Mouse (Mus musculus): ENCODE results near the gene BC049762. TPM values are rescaled to one million over a fixed set of nuclear protein-coding genes. Genes with fewer than 3 reads are reported as not detected.
A peak's percentile ranks its signal among the peaks of the same experiment; 100 is the strongest.

Gene BC049762
- polyA plus RNA-seq (2015; fragmentation: Nextera tagmentation; extraction: Ambion mirVana): 0.34 and 0.48 TPM in 2 replicates

- Histone ChIP-seq H3K4me2 (ENCODE audit: low read length) (peak within 1 kb of the TSS; percentile 92), H3K27ac (ENCODE audit: low read length) (peak within 1 kb of the TSS; percentile 98), H3K4me1 (ENCODE audit: control insufficient read depth, insufficient read depth, low read length) (peaks cover 31% of the 10 kb centered on the region), H3K9me3 (replicated peaks; ENCODE audit: control insufficient read depth, low read length, poor library complexity, severe bottlenecking) (no peaks in the 10 kb centered on the region), H3K4me3 (ENCODE audit: low read depth, low read length) (peak within 1 kb of the TSS; percentile 95), H3K9ac (ENCODE audit: low read depth, low read length) (peak within 1 kb of the TSS; percentile 99), H3K27me3 (ENCODE audit: control insufficient read depth, insufficient read depth, low read depth, low read length) (no peaks in the 10 kb centered on the region), H3K36me3 (ENCODE audit: control insufficient read depth, insufficient read depth, low read length) (0 out of 2 replicates have a peak, but pooled peaks cover 2% of the 10 kb centered on the region)
- WGBS: 9% methylated on average over 57 of the region's 57 CpGs
- ATAC-seq: peak; percentile 99
These were observed at the start of gene BC049762 for GRCm38 (mm10) chr11:51262342-51263285. Gene BC049762 (minus strand): TSS chr11:51263046.

GRCm38 (mm10) chr11:51311846-51312245, 49.0 kb upstream of the BC049762 start:
- ATAC-seq: no peak
- Histone ChIP-seq H3K9me3 (replicated peaks; ENCODE audit: control insufficient read depth, low read length, poor library complexity, severe bottlenecking) (no peaks in the 10 kb centered on the region), H3K27ac (ENCODE audit: low read length) (no peak overlapping the region), H3K4me3 (ENCODE audit: low read depth, low read length) (no peak overlapping the region), H3K4me2 (ENCODE audit: low read length) (no peak overlapping the region), H3K27me3 (ENCODE audit: control insufficient read depth, insufficient read depth, low read depth, low read length) (no peaks in the 10 kb centered on the region), H3K9ac (ENCODE audit: low read depth, low read length) (no peak overlapping the region), H3K4me1 (ENCODE audit: control insufficient read depth, insufficient read depth, low read length) (no peaks in the 10 kb centered on the region), H3K36me3 (ENCODE audit: control insufficient read depth, insufficient read depth, low read length) (no peaks in the 10 kb centered on the region)
- 76% methylated on average over 8 of the region's 8 CpGs for WGBS

DNA sequence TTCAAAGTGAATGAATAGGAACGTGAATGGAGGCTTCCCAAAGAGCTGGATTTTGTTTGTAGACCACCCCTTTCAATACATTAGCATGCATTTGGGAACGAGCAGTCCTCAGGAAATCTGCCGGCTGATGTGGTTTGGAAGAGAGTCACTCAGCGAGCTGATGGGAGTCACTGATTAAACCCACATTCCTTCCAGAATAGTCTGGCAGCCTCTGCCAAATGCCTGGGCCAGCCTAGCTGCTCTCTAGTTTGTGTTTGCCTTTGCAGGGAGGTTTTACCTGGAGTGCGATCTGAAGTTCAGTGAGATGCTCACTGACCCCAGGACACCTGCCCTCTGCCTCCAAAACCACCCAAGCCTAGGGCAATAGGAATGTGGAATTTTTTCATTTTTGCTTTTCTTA, 45.5 kb upstream of the BC049762 start:
- H3K36me3 ChIP-seq (ENCODE audit: control insufficient read depth, insufficient read depth, low read length): no peaks in the 10 kb centered on the region
- H3K27ac ChIP-seq (ENCODE audit: low read length): no peak overlapping the region
- WGBS: 72% methylated on average over 5 of the region's 5 CpGs
- no peak overlapping the region for H3K9ac ChIP-seq (ENCODE audit: low read depth, low read length)
- no peak overlapping the region for H3K4me2 ChIP-seq (ENCODE audit: low read length)
- no peak overlapping the region for H3K4me3 ChIP-seq (ENCODE audit: low read depth, low read length)
- no peaks in the 10 kb centered on the region for H3K9me3 ChIP-seq (replicated peaks; ENCODE audit: control insufficient read depth, low read length, poor library complexity, severe bottlenecking)
- H3K4me1 ChIP-seq (ENCODE audit: control insufficient read depth, insufficient read depth, low read length): no peaks in the 10 kb centered on the region
- no peaks in the 10 kb centered on the region for H3K27me3 ChIP-seq (ENCODE audit: control insufficient read depth, insufficient read depth, low read depth, low read length)
- ATAC-seq: no peak

GRCm38 (mm10) chr11:51303981-51304553, 41.2 kb upstream of the BC049762 start:
- Histone ChIP-seq H3K36me3 (ENCODE audit: control insufficient read depth, insufficient read depth, low read length) (no peaks in the 10 kb centered on the region), H3K27me3 (ENCODE audit: control insufficient read depth, insufficient read depth, low read depth, low read length) (no peaks in the 10 kb centered on the region), H3K9ac (ENCODE audit: low read depth, low read length) (no peak overlapping the region), H3K4me2 (ENCODE audit: low read length) (no peak overlapping the region), H3K9me3 (replicated peaks; ENCODE audit: control insufficient read depth, low read length, poor library complexity, severe bottlenecking) (no peaks in the 10 kb centered on the region), H3K4me1 (ENCODE audit: control insufficient read depth, insufficient read depth, low read length) (no peaks in the 10 kb centered on the region), H3K4me3 (ENCODE audit: low read depth, low read length) (no peak overlapping the region), H3K27ac (ENCODE audit: low read length) (no peak overlapping the region)
- 78% methylated on average over 12 of the region's 12 CpGs for WGBS
- ATAC-seq: no peak

- Histone ChIP-seq H3K9ac (ENCODE audit: low read depth, low read length) (no peak overlapping the region), H3K27me3 (ENCODE audit: control insufficient read depth, insufficient read depth, low read depth, low read length) (no peaks in the 10 kb centered on the region), H3K4me1 (ENCODE audit: control insufficient read depth, insufficient read depth, low read length) (no peaks in the 10 kb centered on the region), H3K4me3 (ENCODE audit: low read depth, low read length) (no peak overlapping the region), H3K4me2 (ENCODE audit: low read length) (no peak overlapping the region), H3K36me3 (ENCODE audit: control insufficient read depth, insufficient read depth, low read length) (no peaks in the 10 kb centered on the region), H3K27ac (ENCODE audit: low read length) (no peak overlapping the region), H3K9me3 (replicated peaks; ENCODE audit: control insufficient read depth, low read length, poor library complexity, severe bottlenecking) (no peaks in the 10 kb centered on the region)
- 91% methylated on average over 5 of the region's 5 CpGs for WGBS
- ATAC-seq: no peak
These were observed 39.5 kb upstream of the BC049762 start for GRCm38 (mm10) chr11:51302396-51302795.

- no peak for ATAC-seq
- H3K27ac ChIP-seq (ENCODE audit: low read length): no peak overlapping the region
- H3K36me3 ChIP-seq (ENCODE audit: control insufficient read depth, insufficient read depth, low read length): no peaks in the 10 kb centered on the region
- WGBS: 86% methylated on average over 4 of the region's 4 CpGs
- no peaks in the 10 kb centered on the region for H3K4me1 ChIP-seq (ENCODE audit: control insufficient read depth, insufficient read depth, low read length)
- no peak overlapping the region for H3K4me3 ChIP-seq (ENCODE audit: low read depth, low read length)
- H3K4me2 ChIP-seq (ENCODE audit: low read length): no peak overlapping the region
- H3K9me3 ChIP-seq (replicated peaks; ENCODE audit: control insufficient read depth, low read length, poor library complexity, severe bottlenecking): no peaks in the 10 kb centered on the region
- H3K27me3 ChIP-seq (ENCODE audit: control insufficient read depth, insufficient read depth, low read depth, low read length): no peaks in the 10 kb centered on the region
- no peak overlapping the region for H3K9ac ChIP-seq (ENCODE audit: low read depth, low read length)
These were observed 35.8 kb upstream of the BC049762 start for GRCm38 (mm10) chr11:51298691-51299090.

DNA sequence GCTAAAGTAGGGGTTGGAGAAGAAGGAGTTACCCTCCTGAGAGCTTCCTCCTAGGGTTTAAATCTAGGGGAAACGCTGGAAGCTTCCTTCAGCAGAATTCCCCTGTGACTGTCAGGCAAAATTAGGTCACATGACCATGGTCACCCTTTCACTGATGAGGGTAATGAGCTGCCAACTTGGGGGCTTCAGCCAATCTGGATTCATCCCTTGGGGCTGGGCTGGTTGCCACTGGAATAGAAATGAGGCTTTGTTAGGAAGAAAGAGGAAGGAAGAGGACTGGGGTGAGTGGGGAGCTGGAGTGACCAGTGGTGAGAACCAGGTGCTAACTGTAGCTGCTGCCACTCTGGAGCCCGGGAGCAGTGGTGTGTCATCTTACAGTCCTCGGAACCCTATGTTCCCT, 32.9 kb upstream of the BC049762 start:
- Histone ChIP-seq H3K27ac (ENCODE audit: low read length) (no peak overlapping the region), H3K36me3 (ENCODE audit: control insufficient read depth, insufficient read depth, low read length) (no peaks in the 10 kb centered on the region), H3K4me2 (ENCODE audit: low read length) (no peak overlapping the region), H3K9ac (ENCODE audit: low read depth, low read length) (no peak overlapping the region), H3K27me3 (ENCODE audit: control insufficient read depth, insufficient read depth, low read depth, low read length) (no peaks in the 10 kb centered on the region), H3K4me1 (ENCODE audit: control insufficient read depth, insufficient read depth, low read length) (no peaks in the 10 kb centered on the region), H3K4me3 (ENCODE audit: low read depth, low read length) (no peak overlapping the region), H3K9me3 (replicated peaks; ENCODE audit: control insufficient read depth, low read length, poor library complexity, severe bottlenecking) (no peaks in the 10 kb centered on the region)
- no peak for ATAC-seq
- WGBS: 74% methylated on average over 3 of the region's 3 CpGs

- no peaks in the 10 kb centered on the region for H3K36me3 ChIP-seq (ENCODE audit: control insufficient read depth, insufficient read depth, low read length)
- no peak overlapping the region for H3K4me3 ChIP-seq (ENCODE audit: low read depth, low read length)
- H3K27me3 ChIP-seq (ENCODE audit: control insufficient read depth, insufficient read depth, low read depth, low read length): no peaks in the 10 kb centered on the region
- H3K4me2 ChIP-seq (ENCODE audit: low read length): no peak overlapping the region
- 61% methylated on average over 2 of the region's 2 CpGs for WGBS
- H3K9ac ChIP-seq (ENCODE audit: low read depth, low read length): no peak overlapping the region
- ATAC-seq: no peak
- no peaks in the 10 kb centered on the region for H3K9me3 ChIP-seq (replicated peaks; ENCODE audit: control insufficient read depth, low read length, poor library complexity, severe bottlenecking)
- peaks cover 4% of the 10 kb centered on the region for H3K4me1 ChIP-seq (ENCODE audit: control insufficient read depth, insufficient read depth, low read length)
- no peak overlapping the region for H3K27ac ChIP-seq (ENCODE audit: low read length)
These were observed 31.2 kb upstream of the BC049762 start for GRCm38 (mm10) chr11:51293956-51294530.
